Mouse (Mus musculus): Measurements from ENCODE around the gene BC025920. TPM values are rescaled to one million over a fixed set of nuclear protein-coding genes. Genes with fewer than 3 reads are reported as not detected.

BC025920 gene
- polyA plus RNA-seq, 1 experiment from 2014 or later = 2.1 TPM

- no peak overlapping the region for H3K27ac ChIP-seq
- H3K9me3 ChIP-seq = no peaks in the 10 kb centered on the region
- peaks cover 78% of the 10 kb centered on the region for H3K4me1 ChIP-seq (replicated peaks)
- peaks cover 73% of the 10 kb centered on the region for H3K27me3 ChIP-seq (ENCODE audit: insufficient read depth, poor library complexity, severe bottlenecking)
- no peaks in the 10 kb centered on the region for H3K36me3 ChIP-seq
- WGBS = 49% methylated on average over 10 of the region's 10 CpGs
- DNase-seq (ENCODE audit: low spot score) = no peak
- H3K4me3 ChIP-seq = no peak overlapping the region
Observed at GRCm38 (mm10) chr10:81600096-81600495, 6.0 kb upstream of the BC025920 start.

GRCm38 (mm10) chr10:81600738-81601203 lies 5.3 kb upstream of the BC025920 start, which contains the start of gene Tle6:
TSS of gene Tle6 (minus strand) at chr10:81601073.
- peak; percentile 99 for DNase-seq (ENCODE audit: low spot score)
- H3K4me1 ChIP-seq (replicated peaks) = peaks cover 79% of the 10 kb centered on the region
- peak within 1 kb of the TSS; percentile 36 for H3K4me3 ChIP-seq
- H3K27me3 ChIP-seq (ENCODE audit: insufficient read depth, poor library complexity, severe bottlenecking) = peaks cover 67% of the 10 kb centered on the region
- under 1% methylated on average over 28 of the region's 28 CpGs for WGBS
- no peaks in the 10 kb centered on the region for H3K36me3 ChIP-seq
- H3K9me3 ChIP-seq = no peaks in the 10 kb centered on the region
- H3K27ac ChIP-seq = peak within 1 kb of the TSS; percentile 62

GRCm38 (mm10) chr10:81601396-81601905 lies 4.6 kb upstream of the BC025920 start:
- H3K27me3 ChIP-seq (ENCODE audit: insufficient read depth, poor library complexity, severe bottlenecking) = peaks cover 60% of the 10 kb centered on the region
- H3K4me3 ChIP-seq = peak overlapping the region; percentile 36
- no peak for DNase-seq (ENCODE audit: low spot score)
- WGBS = 16% methylated on average over 7 of the region's 7 CpGs
- H3K9me3 ChIP-seq = no peaks in the 10 kb centered on the region
- H3K36me3 ChIP-seq = no peaks in the 10 kb centered on the region
- no peak overlapping the region for H3K27ac ChIP-seq
- H3K4me1 ChIP-seq (replicated peaks) = peaks cover 75% of the 10 kb centered on the region

- no peaks in the 10 kb centered on the region for H3K36me3 ChIP-seq
- no peaks in the 10 kb centered on the region for H3K9me3 ChIP-seq
- H3K27ac ChIP-seq = no peak overlapping the region
- H3K27me3 ChIP-seq (ENCODE audit: insufficient read depth, poor library complexity, severe bottlenecking) = peaks cover 47% of the 10 kb centered on the region
- no peak overlapping the region for H3K4me3 ChIP-seq
- DNase-seq (ENCODE audit: low spot score) = peak; percentile 57
- WGBS = 23% methylated on average over 4 of the region's 4 CpGs
- H3K4me1 ChIP-seq (replicated peaks) = peaks cover 68% of the 10 kb centered on the region
Observed at GRCm38 (mm10) chr10:81602741-81603151, 3.3 kb upstream of the BC025920 start.

- H3K27ac ChIP-seq = peak overlapping the region; percentile 91; the same call in 1 of the 2 replicates
- peaks cover 55% of the 10 kb centered on the region for H3K4me1 ChIP-seq (replicated peaks)
- H3K27me3 ChIP-seq (ENCODE audit: insufficient read depth, poor library complexity, severe bottlenecking) = peaks cover 32% of the 10 kb centered on the region
- no peak for DNase-seq (ENCODE audit: low spot score)
- 83% methylated on average over 12 of the region's 12 CpGs for WGBS
- H3K4me3 ChIP-seq = peak overlapping the region; percentile 68; the same call in 1 of the 2 replicates
- no peaks in the 10 kb centered on the region for H3K9me3 ChIP-seq
- H3K36me3 ChIP-seq = peaks cover 14% of the 10 kb centered on the region; the same call in 1 of the 2 replicates
Observed at GRCm38 (mm10) chr10:81604019-81604967, 1.8 kb upstream of the BC025920 start.

GRCm38 (mm10) chr10:81604968-81605665 lies 953 bp upstream of the BC025920 start:
- Histone ChIP-seq H3K27me3 (ENCODE audit: insufficient read depth, poor library complexity, severe bottlenecking) (peaks cover 23% of the 10 kb centered on the region), H3K27ac (peak overlapping the region; percentile 91), H3K36me3 (peaks cover 17% of the 10 kb centered on the region; the same call in 1 of the 2 replicates), H3K9me3 (no peaks in the 10 kb centered on the region), H3K4me1 (replicated peaks) (peaks cover 49% of the 10 kb centered on the region), H3K4me3 (peak overlapping the region; percentile 68)
- 21% methylated on average over 29 of the region's 29 CpGs for WGBS
- DNase-seq (ENCODE audit: low spot score) = peak; percentile 88

GRCm38 (mm10) chr10:81605666-81605973 lies 450 bp upstream of the BC025920 start:
- peak overlapping the region; percentile 68 for H3K4me3 ChIP-seq
- peak overlapping the region; percentile 91 for H3K27ac ChIP-seq
- no peaks in the 10 kb centered on the region for H3K9me3 ChIP-seq
- WGBS = 4% methylated on average over 14 of the region's 14 CpGs
- peaks cover 21% of the 10 kb centered on the region for H3K27me3 ChIP-seq (ENCODE audit: insufficient read depth, poor library complexity, severe bottlenecking)
- H3K36me3 ChIP-seq = peaks cover 17% of the 10 kb centered on the region; the same call in 1 of the 2 replicates
- DNase-seq (ENCODE audit: low spot score) = no peak
- peaks cover 44% of the 10 kb centered on the region for H3K4me1 ChIP-seq (replicated peaks)

- DNase-seq (ENCODE audit: low spot score) = no peak
- peaks cover 17% of the 10 kb centered on the region; the same call in 1 of the 2 replicates for H3K36me3 ChIP-seq
- no peak overlapping the region for H3K27ac ChIP-seq
- H3K27me3 ChIP-seq (ENCODE audit: insufficient read depth, poor library complexity, severe bottlenecking) = peaks cover 6% of the 10 kb centered on the region; the same call in 1 of the 2 replicates
- H3K9me3 ChIP-seq = 0 out of 2 replicates have a peak, but pooled peaks cover 4% of the 10 kb centered on the region
- no peak overlapping the region for H3K4me3 ChIP-seq
- WGBS = 80% methylated on average over 1 of the region's 1 CpGs
- H3K4me1 ChIP-seq (replicated peaks) = peaks cover 20% of the 10 kb centered on the region
Observed at GRCm38 (mm10) chr10:81608308-81608707, 2.2 kb downstream of the BC025920 start.

- WGBS = 71% methylated on average over 3 of the region's 3 CpGs
Observed at GRCm38 (mm10) chr10:81612779-81613178, 6.7 kb downstream of the BC025920 start.

GRCm38 (mm10) chr10:81615486-81615885 lies 9.4 kb downstream of the BC025920 start:
- peak; percentile 22 for DNase-seq (ENCODE audit: low spot score)
- no peaks in the 10 kb centered on the region for H3K27me3 ChIP-seq (ENCODE audit: insufficient read depth, poor library complexity, severe bottlenecking)
- H3K4me1 ChIP-seq (replicated peaks) = peaks cover 10% of the 10 kb centered on the region; the same call in 1 of the 2 replicates
- H3K27ac ChIP-seq = no peak overlapping the region
- 0 out of 2 replicates have a peak, but pooled peaks cover 4% of the 10 kb centered on the region for H3K9me3 ChIP-seq
- H3K4me3 ChIP-seq = no peak overlapping the region
- 74% methylated on average over 6 of the region's 6 CpGs for WGBS
- H3K36me3 ChIP-seq = peaks cover 7% of the 10 kb centered on the region

More at GRCm38 (mm10) chr10:81612779-81613178, 6.7 kb downstream of the BC025920 start:
- H3K4me3 ChIP-seq = no peak overlapping the region
- H3K27me3 ChIP-seq (ENCODE audit: insufficient read depth, poor library complexity, severe bottlenecking) = no peaks in the 10 kb centered on the region
- H3K27ac ChIP-seq = no peak overlapping the region
- peaks cover 17% of the 10 kb centered on the region; the same call in 1 of the 2 replicates for H3K36me3 ChIP-seq
- peaks cover 10% of the 10 kb centered on the region; the same call in 1 of the 2 replicates for H3K4me1 ChIP-seq (replicated peaks)
- 0 out of 2 replicates have a peak, but pooled peaks cover 4% of the 10 kb centered on the region for H3K9me3 ChIP-seq
- no peak for DNase-seq (ENCODE audit: low spot score)

- H3K9me3 ChIP-seq = no peaks in the 10 kb centered on the region
- H3K27ac ChIP-seq = no peak overlapping the region
- H3K27me3 ChIP-seq (ENCODE audit: insufficient read depth, poor library complexity, severe bottlenecking) = no peaks in the 10 kb centered on the region
- H3K36me3 ChIP-seq = peaks cover 52% of the 10 kb centered on the region
- peaks cover 10% of the 10 kb centered on the region; the same call in 1 of the 2 replicates for H3K4me1 ChIP-seq (replicated peaks)
- no peak overlapping the region for H3K4me3 ChIP-seq
- DNase-seq (ENCODE audit: low spot score) = no peak
- 89% methylated on average over 5 of the region's 5 CpGs for WGBS
Observed at GRCm38 (mm10) chr10:81619976-81620375, 13.9 kb downstream of the BC025920 start.

- WGBS = 53% methylated on average over 9 of the region's 9 CpGs
- H3K27me3 ChIP-seq (ENCODE audit: insufficient read depth, poor library complexity, severe bottlenecking) = no peaks in the 10 kb centered on the region
- no peak for DNase-seq (ENCODE audit: low spot score)
Observed at GRCm38 (mm10) chr10:81620786-81621185, 14.7 kb downstream of the BC025920 start.

More at GRCm38 (mm10) chr10:81620786-81621185, 14.7 kb downstream of the BC025920 start:
- peaks cover 60% of the 10 kb centered on the region for H3K36me3 ChIP-seq
- H3K4me3 ChIP-seq = no peak overlapping the region
- H3K9me3 ChIP-seq = no peaks in the 10 kb centered on the region
- no peak overlapping the region for H3K27ac ChIP-seq
- peaks cover 4% of the 10 kb centered on the region; the same call in 1 of the 2 replicates for H3K4me1 ChIP-seq (replicated peaks)

Data from hindbrain, embryonic 10.5 days (tissue).